Mouse (Mus musculus): ENCODE data around the gene Dph3. TPM values are rescaled to one million over a fixed set of nuclear protein-coding genes. Genes with fewer than 3 reads are reported as not detected.

The Dph3 gene
- total and polyA plus RNA-seq, 3 experiments = 75.7 to 125 (median 92.9) TPM

GRCm38 (mm10) chr14:32134293-32134692 lies 48.8 kb upstream of the Dph3 start:
- Histone ChIP-seq H3K79me2 (replicated peaks; ENCODE audit: control insufficient read depth, extremely low read depth, insufficient read depth, poor library complexity, severe bottlenecking) (no peaks in the 10 kb centered on the region), H3K27ac (ENCODE audit: insufficient read depth, low read depth) (no peak overlapping the region), H3K4me2 (ENCODE audit: insufficient read depth, low read depth, poor library complexity, severe bottlenecking) (no peak overlapping the region; the same call in 1 of the 2 replicates), H3K9me3 (replicated peaks; ENCODE audit: low read length) (no peaks in the 10 kb centered on the region), H3K36me3 (replicated peaks in 1 of 2; ENCODE audit: control insufficient read depth in 1 of 2, insufficient read depth in 1 of 2, low read length in 1 of 2) (no peaks in the 10 kb centered on the region), H3K27me3 (replicated peaks) (no peaks in the 10 kb centered on the region), H3K4me1 (ENCODE audit: control insufficient read depth in 1 of 2, insufficient read depth in 2 of 2) (peaks cover 0 to 10% of the 10 kb centered on the region in 2 experiments; a peak in 2 of 4 replicates), H3K4me3 (replicated peaks in 1 of 3; ENCODE audit: low read depth in 2 of 3, low read length in 2 of 3, poor library complexity in 1 of 3) (no peak overlapping the region), H3K9ac (ENCODE audit: insufficient read depth, low read depth) (no peak overlapping the region)
- dilution Hi-C loops (cut with MboI; ENCODE audit: extremely low pct_ligation_motif_present, extremely low pct_unique_long_range_greater_than_20kb, low sequenced_read_pairs) = no loop called here
- TF ChIP-seq TBP (conservative IDR thresholded peaks at IDR 0.05; ENCODE audit: low read depth, low read length) (no peak), GABPA (IDR thresholded peaks at IDR 0.05; ENCODE audit: insufficient replicate concordance, low read depth, low read length) (no peak), MAZ (IDR thresholded peaks at IDR 0.05; ENCODE audit: low read depth, low read length) (no peak), HCFC1 (IDR thresholded peaks at IDR 0.05; ENCODE audit: low read depth, low read length) (no peak), RAD21 (IDR thresholded peaks at IDR 0.05; ENCODE audit: low read depth, low read length) (no peak), SIN3A (IDR thresholded peaks at IDR 0.05; ENCODE audit: low read length) (no peak), BHLHE40 (IDR thresholded peaks at IDR 0.05; ENCODE audit: low read depth, low read length) (no peak), RCOR1 (conservative IDR thresholded peaks at IDR 0.05; ENCODE audit: low read depth, low read length) (no peak), JUN (IDR thresholded peaks at IDR 0.05; ENCODE audit: insufficient read depth, low read depth, low read length) (no peak), MYC (IDR thresholded peaks at IDR 0.05; ENCODE audit: low read depth, low read length) (no peak), EP300 (IDR thresholded peaks at IDR 0.05; ENCODE audit: low read length) (no peak), CTCF (conservative IDR thresholded peaks at IDR 0.05 in 1 of 2, IDR thresholded peaks at IDR 0.05 in 1 of 2; ENCODE audit: low read depth in 2 of 2, low read length in 2 of 2) (no peak), MAFK (IDR thresholded peaks at IDR 0.05; ENCODE audit: insufficient replicate concordance, low read length) (no peak), POLR2AphosphoS2 (IDR thresholded peaks at IDR 0.05; ENCODE audit: low read depth, low read length) (no peak), MEF2A (IDR thresholded peaks at IDR 0.05; ENCODE audit: borderline replicate concordance, low read depth, low read length) (no peak), NELFE (IDR thresholded peaks at IDR 0.05; ENCODE audit: low read depth, low read length) (no peak), ZC3H11A (IDR thresholded peaks at IDR 0.05; ENCODE audit: low read depth, low read length) (no peak), ETS1 (conservative IDR thresholded peaks at IDR 0.05; ENCODE audit: low read depth, low read length) (no peak), USF2 (conservative IDR thresholded peaks at IDR 0.05; ENCODE audit: low read depth, low read length) (no peak)
- in situ Hi-C loops (cut with MboI; ENCODE audit: low pct_ligation_motif_present, low pct_unique_long_range_greater_than_20kb, low sequenced_read_pairs) = no loop called here
- DNase-seq (ENCODE audit: extremely low read depth) = no peak

DNA sequence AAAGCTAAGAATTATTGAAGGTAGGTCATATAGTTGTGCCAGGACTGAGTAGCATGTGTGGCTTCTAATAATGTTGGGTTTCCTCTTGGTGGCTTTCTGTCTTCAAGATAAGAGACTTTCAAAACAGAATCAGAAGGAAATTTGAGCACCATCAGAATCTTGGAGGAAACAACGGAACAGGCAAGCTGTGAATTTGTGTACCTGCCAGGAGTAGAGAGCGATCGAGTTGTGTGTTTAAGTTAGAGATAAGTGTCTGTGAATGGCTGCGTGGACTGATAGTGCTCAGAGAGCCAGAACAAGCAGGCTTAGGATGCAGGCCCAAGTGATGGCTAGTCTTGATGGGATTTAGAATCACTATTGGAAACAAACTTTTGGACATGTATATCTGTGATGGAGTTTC lies 46.3 kb upstream of the Dph3 start:
- Histone ChIP-seq H3K27ac (ENCODE audit: insufficient read depth, low read depth) (no peak overlapping the region), H3K4me2 (ENCODE audit: insufficient read depth, low read depth, poor library complexity, severe bottlenecking) (no peak overlapping the region), H3K4me3 (replicated peaks in 1 of 3; ENCODE audit: low read depth in 2 of 3, low read length in 2 of 3, poor library complexity in 1 of 3) (no peak overlapping the region)

More for the DNA sequence above, 46.3 kb upstream of the Dph3 start:
- Histone ChIP-seq H3K9ac (ENCODE audit: insufficient read depth, low read depth) (no peak overlapping the region), H3K9me3 (replicated peaks; ENCODE audit: low read length) (no peaks in the 10 kb centered on the region), H3K4me1 (ENCODE audit: control insufficient read depth in 1 of 2, insufficient read depth in 2 of 2) (peaks cover 0 to 4% of the 10 kb centered on the region in 2 experiments; a peak in 2 of 4 replicates), H3K36me3 (replicated peaks in 1 of 2; ENCODE audit: control insufficient read depth in 1 of 2, insufficient read depth in 1 of 2, low read length in 1 of 2) (no peaks in the 10 kb centered on the region), H3K27me3 (replicated peaks) (peaks cover 3% of the 10 kb centered on the region), H3K79me2 (replicated peaks; ENCODE audit: control insufficient read depth, extremely low read depth, insufficient read depth, poor library complexity, severe bottlenecking) (no peaks in the 10 kb centered on the region)
- in situ Hi-C loops (cut with MboI; ENCODE audit: low pct_ligation_motif_present, low pct_unique_long_range_greater_than_20kb, low sequenced_read_pairs) = no loop called here
- DNase-seq (ENCODE audit: extremely low read depth) = no peak
- TF ChIP-seq SMC3 (IDR thresholded peaks at IDR 0.05; ENCODE audit: low read depth, low read length) (no peak), MAZ (IDR thresholded peaks at IDR 0.05; ENCODE audit: low read depth, low read length) (no peak), EP300 (IDR thresholded peaks at IDR 0.05; ENCODE audit: low read length) (no peak), ZNF384 (IDR thresholded peaks at IDR 0.05; ENCODE audit: low read depth, low read length) (no peak), USF2 (conservative IDR thresholded peaks at IDR 0.05; ENCODE audit: low read depth, low read length) (no peak), NELFE (IDR thresholded peaks at IDR 0.05; ENCODE audit: low read depth, low read length) (no peak), JUND (conservative IDR thresholded peaks at IDR 0.05; ENCODE audit: low read depth, low read length) (no peak), CTCF (conservative IDR thresholded peaks at IDR 0.05 in 1 of 2, IDR thresholded peaks at IDR 0.05 in 1 of 2; ENCODE audit: low read depth in 2 of 2, low read length in 2 of 2) (no peak), MXI1 (IDR thresholded peaks at IDR 0.05; ENCODE audit: low read depth, low read length) (no peak), NRF1 (IDR thresholded peaks at IDR 0.05; ENCODE audit: low read depth, low read length) (no peak)
- dilution Hi-C loops (cut with MboI; ENCODE audit: extremely low pct_ligation_motif_present, extremely low pct_unique_long_range_greater_than_20kb, low sequenced_read_pairs) = no loop called here
